Mouse (Mus musculus): ENCODE measurements at regions not wholly inside any gene's neighbourhood (a gene's known extent, or its start where the extent isn't known, plus 50 kb on each side); places are given as distances from the start of the nearest gene placed in this dataset.

- TF ChIP-seq EP300 (IDR thresholded peaks at IDR 0.05; ENCODE audit: low read depth) (no peak), CTCF (IDR thresholded peaks at IDR 0.05; ENCODE audit: low read depth) (peak; percentile 91)
Measured at GRCm38 (mm10) chr14:45993669-45994068, 335.7 kb upstream of the Ddhd1 start.
